Mouse (Mus musculus) stomach, postnatal 0 days (tissue): ENCODE measurements around the gene Tex46. TPM values are rescaled to one million over a fixed set of nuclear protein-coding genes. Genes with fewer than 3 reads are reported as not detected.

Experiments used
- ATAC-seq: fragments of 200-750 bp; cut with Nextera tagmentation; 2 replicates; pipeline ENCODE4 v1.8.0; 2017; ENCODE audit not compliant: low FRiP score, low TSS enrichment
- DNase-seq: peaks from one replicate; pipeline ENCODE4 v3.0.0-alpha.2; 2016; ENCODE audit warnings: low spot score
- H3K27ac ChIP-seq: fragments of 300-500 bp; sonication (generic); replicated peaks from 2 replicates; pipeline ENCODE4 v1.5.1; 2014; ENCODE audit warnings: mild to moderate bottlenecking, control low read depth
- H3K27me3 ChIP-seq: fragments of 300-500 bp; sonication (generic); 2 replicates; pipeline ENCODE4 v1.6.1; 2014; ENCODE audit warnings: low read length; ENCODE audit not compliant: control insufficient read depth, insufficient read depth
- H3K36me3 ChIP-seq: fragments of 300-500 bp; sonication (generic); 2 replicates; pipeline ENCODE4 v1.6.1; 2014; ENCODE audit warnings: low read length, mixed read lengths; ENCODE audit not compliant: control insufficient read depth, insufficient read depth
- H3K4me1 ChIP-seq: fragments of 300-500 bp; sonication (generic); replicated peaks from 2 replicates; pipeline ENCODE4 v1.6.1; 2014; ENCODE audit warnings: antibody characterized with exemption; ENCODE audit not compliant: control insufficient read depth, insufficient read depth
- H3K4me2 ChIP-seq: fragments of 300-500 bp; sonication (generic); replicated peaks from 2 replicates; pipeline ENCODE4 v1.6.1; 2014; ENCODE audit warnings: low read depth, mild to moderate bottlenecking, control low read depth, moderate library complexity
- H3K4me3 ChIP-seq: fragments of 300-500 bp; sonication (generic); 2 replicates; pipeline ENCODE4 v1.5.1; 2014; ENCODE audit warnings: low read depth, low read length, control low read depth
- H3K9ac ChIP-seq: fragments of 300-500 bp; sonication (generic); 2 replicates; pipeline ENCODE4 v1.6.1; 2014; ENCODE audit warnings: mild to moderate bottlenecking, low read length, control low read depth, mixed read lengths
- H3K9me3 ChIP-seq: fragments of 300-500 bp; sonication (generic); 2 replicates; pipeline ENCODE4 v1.6.1; 2016; ENCODE audit warnings: low read length; ENCODE audit not compliant: control insufficient read depth
- CTCF ChIP-seq: IDR thresholded peaks from 2 replicates; pipeline ENCODE4 v1.5.1; 2016; ENCODE audit warnings: antibody characterized with exemption, low read depth, mild to moderate bottlenecking, moderate library complexity
- EP300 ChIP-seq: optimal IDR thresholded peaks from 2 replicates; pipeline ENCODE3; 2016; ENCODE audit warnings: antibody characterized with exemption
- WGBS: fragments of 180-500 bp; shearing (Covaris S2); extraction: QIAGEN DNeasy Blood & Tissue Kit; methylation state at CpG from one replicate; pipeline ENCODE4 v1.1.7; 2014; 5-methylcytosine and 5-hydroxymethylcytosine counted together
- polyA plus RNA-seq: library from polyadenylated mRNA; unstranded; fragments of >200 nt; fragmentation: Nextera tagmentation; extraction: Ambion mirVana; gene quantifications from 2 replicates; pipeline ENCODE4 v1.2.1, GENCODE M21; 2015

Gene Tex46
- polyA plus RNA-seq, 1 experiment from 2014 or later: not detected

DNA sequence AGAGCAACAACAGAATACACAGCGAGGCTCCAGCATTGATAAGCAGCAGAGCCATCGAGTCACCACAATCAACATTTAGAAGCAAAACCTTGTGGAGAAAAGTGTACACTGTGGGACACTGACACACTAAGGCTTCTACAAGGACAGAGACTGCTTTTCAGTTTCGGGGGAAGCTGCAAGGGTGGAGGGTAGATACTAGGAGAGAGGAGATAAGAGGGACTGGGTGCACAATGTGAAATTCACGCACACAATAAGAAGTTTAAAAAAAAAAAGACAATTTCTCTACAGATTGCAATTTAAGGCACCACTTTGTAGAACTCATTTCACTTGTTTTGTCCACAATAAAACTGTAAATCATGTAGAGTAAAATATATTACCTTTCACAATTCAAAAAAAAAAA, 22.2 kb upstream of the Tex46 start:
- 72% methylated on average over 4 of the region's 4 CpGs for WGBS
- TF ChIP-seq CTCF (no peak), EP300 (no peak)
- Histone ChIP-seq H3K36me3 (peaks cover 2% of the 10 kb centered on the region; the same call in 1 of the 2 replicates), H3K9me3 (no peaks in the 10 kb centered on the region), H3K9ac (no peak overlapping the region), H3K4me3 (no peak overlapping the region), H3K4me1 (no peaks in the 10 kb centered on the region), H3K27me3 (no peaks in the 10 kb centered on the region), H3K4me2 (no peak overlapping the region), H3K27ac (no peak overlapping the region)
- DNase-seq (no peak), ATAC-seq (no peak)

- ATAC-seq: no peak
- 45% methylated on average over 4 of the region's 4 CpGs for WGBS
These were observed 18.1 kb upstream of the Tex46 start for GRCm38 (mm10) chr4:136592111-136592510.

DNA sequence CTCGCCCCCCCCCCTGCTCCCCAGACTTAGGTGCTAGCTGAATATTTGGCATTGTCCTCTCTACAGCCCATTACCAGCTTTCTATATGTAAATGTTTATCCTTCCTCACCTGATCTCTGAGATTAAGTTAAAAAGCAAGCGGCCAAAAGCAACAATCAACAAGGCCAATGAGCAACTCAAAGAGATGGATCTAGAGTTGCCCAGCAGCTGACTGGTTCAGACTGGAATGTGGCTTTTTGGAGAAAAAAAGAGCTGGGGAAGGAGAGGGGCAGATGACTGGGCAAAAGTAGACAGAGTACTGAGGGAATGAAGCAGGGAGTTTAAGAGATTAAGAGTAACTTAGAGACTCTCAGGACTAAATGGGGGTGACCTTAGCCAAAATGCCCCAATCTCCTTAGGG, 16.2 kb upstream of the Tex46 start:
- no peak for DNase-seq
- Histone ChIP-seq H3K36me3 (peaks cover 2% of the 10 kb centered on the region; the same call in 1 of the 2 replicates), H3K27ac (no peak overlapping the region), H3K9me3 (no peaks in the 10 kb centered on the region), H3K4me2 (no peak overlapping the region), H3K4me3 (no peak overlapping the region), H3K9ac (no peak overlapping the region), H3K4me1 (no peaks in the 10 kb centered on the region), H3K27me3 (no peaks in the 10 kb centered on the region)
- 65% methylated on average over 2 of the region's 2 CpGs for WGBS
- ATAC-seq: no peak
- no peak for TF ChIP-seq CTCF
- no peak for TF ChIP-seq EP300

More at GRCm38 (mm10) chr4:136592111-136592510, 18.1 kb upstream of the Tex46 start:
- peaks cover 2% of the 10 kb centered on the region; the same call in 1 of the 2 replicates for H3K36me3 ChIP-seq
- no peak for DNase-seq
- H3K4me1 ChIP-seq: no peaks in the 10 kb centered on the region
- no peaks in the 10 kb centered on the region for H3K9me3 ChIP-seq
- H3K4me3 ChIP-seq: no peak overlapping the region
- no peak for TF ChIP-seq CTCF
- TF ChIP-seq EP300: no peak
- no peak overlapping the region for H3K4me2 ChIP-seq
- H3K27me3 ChIP-seq: no peaks in the 10 kb centered on the region
- no peak overlapping the region for H3K27ac ChIP-seq
- H3K9ac ChIP-seq: no peak overlapping the region

- Histone ChIP-seq H3K4me1 (no peaks in the 10 kb centered on the region), H3K27me3 (no peaks in the 10 kb centered on the region), H3K4me3 (no peak overlapping the region), H3K36me3 (0 out of 2 replicates have a peak, but pooled peaks cover 2% of the 10 kb centered on the region), H3K9me3 (no peaks in the 10 kb centered on the region), H3K27ac (no peak overlapping the region), H3K4me2 (no peak overlapping the region), H3K9ac (no peak overlapping the region)
- no peak for DNase-seq
- 71% methylated on average over 6 of the region's 6 CpGs for WGBS
- no peak for TF ChIP-seq CTCF
- TF ChIP-seq EP300: no peak
- no peak for ATAC-seq
These were observed 15.0 kb upstream of the Tex46 start for GRCm38 (mm10) chr4:136595221-136595620.

DNA sequence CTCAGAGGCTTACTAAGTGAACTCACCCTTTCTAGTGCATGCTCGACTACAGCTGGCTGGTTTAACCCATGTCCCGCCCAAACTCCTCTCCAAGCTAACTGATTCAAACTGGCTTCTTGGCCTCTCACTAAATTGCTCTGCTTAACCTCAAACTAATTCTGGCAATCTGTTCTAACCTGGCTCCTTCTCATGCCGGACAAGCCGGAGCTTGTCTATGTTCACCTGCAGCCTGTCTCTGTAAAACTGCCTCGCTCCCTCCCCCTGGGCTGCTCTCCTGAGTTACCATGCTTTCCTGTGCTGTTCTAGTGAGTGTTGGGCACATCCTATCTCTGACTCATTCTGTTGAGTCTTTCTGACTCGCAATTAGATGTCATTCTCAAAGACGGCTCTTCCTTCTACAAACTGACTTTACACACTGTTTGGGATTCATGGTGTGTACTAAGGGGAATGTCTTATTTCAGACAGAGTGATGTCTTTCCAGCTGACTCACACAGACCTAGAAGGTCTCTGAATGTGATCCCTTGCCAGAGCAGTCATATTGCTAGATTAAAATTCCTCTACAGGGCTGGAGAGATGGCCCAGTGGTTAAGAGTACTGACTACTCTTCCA, 11.9 kb upstream of the Tex46 start:
- Histone ChIP-seq H3K27ac (no peak overlapping the region), H3K4me1 (0 out of 2 replicates have a peak, but pooled peaks cover 2% of the 10 kb centered on the region), H3K36me3 (no peaks in the 10 kb centered on the region), H3K4me3 (no peak overlapping the region), H3K9me3 (no peaks in the 10 kb centered on the region), H3K9ac (no peak overlapping the region), H3K4me2 (no peak overlapping the region), H3K27me3 (no peaks in the 10 kb centered on the region)
- ATAC-seq (no peak), DNase-seq (no peak)
- TF ChIP-seq CTCF (no peak), EP300 (no peak)
- 61% methylated on average over 7 of the region's 7 CpGs for WGBS

DNA sequence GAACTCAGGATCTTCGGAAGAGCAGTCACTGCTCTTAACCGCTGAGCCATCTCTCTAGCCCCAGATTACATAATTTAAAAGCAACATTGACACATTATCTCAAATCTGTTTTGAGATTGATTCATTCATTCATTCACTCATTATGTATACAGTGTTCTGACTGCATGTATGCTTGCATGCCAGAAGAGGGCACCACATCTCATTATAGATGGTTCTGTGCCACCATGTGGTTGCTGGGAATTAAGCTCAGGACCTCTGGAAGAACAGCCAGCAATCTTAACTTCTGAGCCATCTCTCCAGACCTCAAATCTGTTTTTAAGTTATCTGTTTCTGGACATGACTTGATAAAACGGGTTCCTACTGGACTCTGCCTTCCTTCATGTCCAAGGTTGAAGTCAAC, 10.4 kb upstream of the Tex46 start:
- no peak overlapping the region for H3K4me2 ChIP-seq
- H3K27me3 ChIP-seq: no peaks in the 10 kb centered on the region
- no peak for ATAC-seq
- H3K4me1 ChIP-seq: 0 out of 2 replicates have a peak, but pooled peaks cover 2% of the 10 kb centered on the region
- no peak for DNase-seq
- 95% methylated on average over 3 of the region's 3 CpGs for WGBS
- H3K27ac ChIP-seq: no peak overlapping the region
- no peak overlapping the region for H3K9ac ChIP-seq
- H3K9me3 ChIP-seq: no peaks in the 10 kb centered on the region
- TF ChIP-seq EP300 (no peak), CTCF (peak; percentile 50)
- no peak overlapping the region for H3K4me3 ChIP-seq
- H3K36me3 ChIP-seq: no peaks in the 10 kb centered on the region
